Comparison of ENCODE assay signal across 10 mouse cellular contexts in the genomic region with DNA sequence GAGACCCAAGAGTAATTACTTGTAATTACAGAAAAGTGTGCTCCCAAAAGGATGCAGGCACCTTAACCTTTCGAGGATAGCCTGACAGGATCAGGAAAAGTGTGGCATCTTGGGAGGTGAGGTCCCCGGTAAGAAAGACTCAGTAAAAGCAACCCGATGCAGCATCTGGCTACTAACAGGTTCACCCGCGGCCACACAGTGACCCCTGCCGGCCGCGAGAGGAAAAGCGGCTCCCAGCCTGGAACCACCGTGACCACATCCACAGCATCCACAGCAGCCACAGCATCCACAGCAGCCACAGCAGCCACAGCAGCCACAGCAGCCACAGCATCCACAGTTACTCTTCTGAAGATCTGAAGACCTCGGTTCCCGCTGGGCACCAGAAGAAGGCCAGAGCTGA. TPM values are rescaled to one million over a fixed set of nuclear protein-coding genes. Genes with fewer than 3 reads are reported as not detected.
DNase-seq lines count a peak whose midpoint lies in the region; ATAC-seq and TF ChIP-seq lines count a peak whose summit lies in the region.
"Had no signal": no experiment of that assay in that cellular context is flagged by ENCODE, and none has a peak within 500 bp of the region (broad histone marks: within the 10 kb centered on the region; RNA-seq: fewer than 3 reads in every experiment).

No protein-coding gene starts in this region.

- H3K4me3 ChIP-seq in midbrain, embryonic 14.5 days (replicated peaks; ENCODE audit: low read depth, low read length): no peak overlapping the region
- no peak overlapping the region for H3K4me3 ChIP-seq in midbrain, embryonic 16.5 days (ENCODE audit: low read depth, low read length)
- H3K4me3 ChIP-seq in liver, postnatal 0 days (ENCODE audit: low read depth, low read length): no peak overlapping the region
- H3K4me3 ChIP-seq: heart, embryonic 15.5 days; neural tube, embryonic 12.5 days had no signal

- peak; percentile 2 to 26 for DNase-seq in cerebellum, adult 18-20 months
- no peak for DNase-seq in cerebellum, adult 11-12 months
- DNase-seq in midbrain, embryonic 14.5 days: peak; percentile 78
- DNase-seq in cerebellum, adult 8-10 months: peak; percentile 3
- DNase-seq in heart, postnatal 36 days: peak; percentile 44 to 53
- peak; percentile 65 for DNase-seq in liver, postnatal 0 days
- peak; percentile 1 for DNase-seq in skeletal muscle tissue, adult 2 months (ENCODE audit: low read depth, low spot score)

- peak; percentile 84 for TF ChIP-seq CTCF in liver, postnatal 0 days (IDR thresholded peaks at IDR 0.05; ENCODE audit: low read depth)

- no peaks in the 10 kb centered on the region for H3K36me3 ChIP-seq in midbrain, embryonic 14.5 days (ENCODE audit: control insufficient read depth, insufficient read depth, low read length)
- H3K36me3 ChIP-seq in midbrain, embryonic 16.5 days (ENCODE audit: control insufficient read depth, insufficient read depth, low read length): no peaks in the 10 kb centered on the region
- no peaks in the 10 kb centered on the region for H3K36me3 ChIP-seq in liver, postnatal 0 days (replicated peaks; ENCODE audit: insufficient read depth, low read length)
- H3K36me3 ChIP-seq: heart, embryonic 15.5 days; neural tube, embryonic 12.5 days had no signal

- no peak overlapping the region for H3K9ac ChIP-seq in midbrain, embryonic 14.5 days (replicated peaks; ENCODE audit: low read length)
- no peak overlapping the region for H3K9ac ChIP-seq in midbrain, embryonic 16.5 days (ENCODE audit: low read depth, low read length)
- H3K9ac ChIP-seq in liver, postnatal 0 days (replicated peaks): no peak overlapping the region
- H3K9ac ChIP-seq: heart, embryonic 15.5 days; neural tube, embryonic 12.5 days had no signal

- intact Hi-C loops in heart, postnatal 36 days (cut with DNase I): loop anchor here (1.0 to 2.0 kb wide), 2 partner anchors 90 to 142 kb away; no protein-coding TSS in a partner anchor

- H3K27me3 ChIP-seq in midbrain, embryonic 14.5 days (ENCODE audit: control insufficient read depth, insufficient read depth, low read length): 0 out of 2 replicates have a peak, but pooled peaks cover 7% of the 10 kb centered on the region
- peaks cover 29% of the 10 kb centered on the region for H3K27me3 ChIP-seq in midbrain, embryonic 16.5 days (ENCODE audit: control insufficient read depth, insufficient read depth, low read depth, low read length)
- peaks cover 22% of the 10 kb centered on the region for H3K27me3 ChIP-seq in liver, postnatal 0 days (ENCODE audit: insufficient read depth, low read length)

- no peak for TF ChIP-seq EP300 in liver, postnatal 0 days (IDR thresholded peaks at IDR 0.05; ENCODE audit: low read depth)

- no peak overlapping the region for H3K27ac ChIP-seq in midbrain, embryonic 14.5 days (replicated peaks; ENCODE audit: low read depth, low read length)
- no peak overlapping the region for H3K27ac ChIP-seq in midbrain, embryonic 16.5 days (ENCODE audit: low read length)
- H3K27ac ChIP-seq in liver, postnatal 0 days (ENCODE audit: low read depth): no peak overlapping the region
- H3K27ac ChIP-seq: heart, embryonic 15.5 days; neural tube, embryonic 12.5 days had no signal

- WGBS in midbrain, embryonic 14.5 days: 3% methylated on average over 12 of the region's 12 CpGs
- 4% methylated on average over 12 of the region's 12 CpGs for WGBS in midbrain, embryonic 16.5 days
- WGBS in liver, postnatal 0 days (ENCODE audit: insufficient replicate concordance): 1% methylated on average over 12 of the region's 12 CpGs

- ATAC-seq in midbrain, embryonic 14.5 days (ENCODE audit: low FRiP score, low TSS enrichment): no peak
- ATAC-seq in midbrain, embryonic 16.5 days: no peak
- ATAC-seq in liver, postnatal 0 days: no peak

- no peak overlapping the region for H3K4me2 ChIP-seq in midbrain, embryonic 14.5 days (ENCODE audit: low read length)
- no peak overlapping the region for H3K4me2 ChIP-seq in midbrain, embryonic 16.5 days (ENCODE audit: low read length)
- H3K4me2 ChIP-seq in liver, postnatal 0 days (ENCODE audit: low read depth, low read length): no peak overlapping the region
- H3K4me2 ChIP-seq: heart, embryonic 15.5 days; neural tube, embryonic 12.5 days had no signal

- no peaks in the 10 kb centered on the region for H3K4me1 ChIP-seq in midbrain, embryonic 14.5 days (ENCODE audit: control insufficient read depth, insufficient read depth, low read length)
- no peaks in the 10 kb centered on the region for H3K4me1 ChIP-seq in midbrain, embryonic 16.5 days (ENCODE audit: control insufficient read depth, insufficient read depth, low read length)
- no peaks in the 10 kb centered on the region for H3K4me1 ChIP-seq in liver, postnatal 0 days (ENCODE audit: insufficient read depth)
- H3K4me1 ChIP-seq: heart, embryonic 15.5 days; neural tube, embryonic 12.5 days had no signal

- no peaks in the 10 kb centered on the region for H3K9me3 ChIP-seq in midbrain, embryonic 14.5 days (ENCODE audit: control insufficient read depth, low read length)
- no peaks in the 10 kb centered on the region for H3K9me3 ChIP-seq in midbrain, embryonic 16.5 days (replicated peaks; ENCODE audit: control insufficient read depth, low read length, poor library complexity, severe bottlenecking)
- no peaks in the 10 kb centered on the region for H3K9me3 ChIP-seq in liver, postnatal 0 days (ENCODE audit: low read length)
- H3K9me3 ChIP-seq: heart, embryonic 15.5 days; neural tube, embryonic 12.5 days had no signal

RNA-seq across cellular contexts. Expression of a gene that starts 36.4 kb away (rescaled TPM):
- not detected in 2 replicates for polyA plus RNA-seq in midbrain, embryonic 14.5 days (2014; fragmentation: Nextera tagmentation; extraction: Ambion mirVana)
- not detected in 2 replicates for polyA plus RNA-seq in midbrain, embryonic 16.5 days (2015; fragmentation: Nextera tagmentation; extraction: Ambion mirVana)
- not detected for total RNA-seq in heart, postnatal 36 days (2021)
- not detected in 2 replicates for polyA plus RNA-seq in liver, postnatal 0 days (2015; fragmentation: Nextera tagmentation; extraction: Ambion mirVana)

RNA-seq across cellular contexts. Expression of a gene that starts 40.8 kb away (rescaled TPM):
- polyA plus RNA-seq in midbrain, embryonic 14.5 days (2014; fragmentation: Nextera tagmentation; extraction: Ambion mirVana): not detected in 2 replicates
- not detected in 2 replicates for polyA plus RNA-seq in midbrain, embryonic 16.5 days (2015; fragmentation: Nextera tagmentation; extraction: Ambion mirVana)
- total RNA-seq in heart, postnatal 36 days (2021): not detected
- polyA plus RNA-seq in liver, postnatal 0 days (2015; fragmentation: Nextera tagmentation; extraction: Ambion mirVana): not detected in 2 replicates
- polyA plus RNA-seq: heart, embryonic 15.5 days had no signal

RNA-seq across cellular contexts. Expression of a gene that starts 46.8 kb away (rescaled TPM):
- polyA plus RNA-seq in midbrain, embryonic 14.5 days (2014; fragmentation: Nextera tagmentation; extraction: Ambion mirVana): not detected in 2 replicates
- polyA plus RNA-seq in midbrain, embryonic 16.5 days (2015; fragmentation: Nextera tagmentation; extraction: Ambion mirVana): not detected in 2 replicates
- not detected for total RNA-seq in heart, postnatal 36 days (2021)
- polyA plus RNA-seq in liver, postnatal 0 days (2015; fragmentation: Nextera tagmentation; extraction: Ambion mirVana): not detected in 2 replicates
- polyA plus RNA-seq: heart, embryonic 15.5 days had no signal

RNA-seq across cellular contexts. Expression of a gene that starts 51.5 kb away (rescaled TPM):
- not detected in 2 replicates for polyA plus RNA-seq in midbrain, embryonic 14.5 days (2014; fragmentation: Nextera tagmentation; extraction: Ambion mirVana)
- polyA plus RNA-seq in midbrain, embryonic 16.5 days (2015; fragmentation: Nextera tagmentation; extraction: Ambion mirVana): not detected in 2 replicates
- total RNA-seq in heart, postnatal 36 days (2021): not detected
- polyA plus RNA-seq in liver, postnatal 0 days (2015; fragmentation: Nextera tagmentation; extraction: Ambion mirVana): 0.27 and 0.51 TPM in 2 replicates

RNA-seq across cellular contexts. Expression of a gene that starts 57.4 kb away (rescaled TPM):
- polyA plus RNA-seq in midbrain, embryonic 14.5 days (2014; fragmentation: Nextera tagmentation; extraction: Ambion mirVana): not detected in 2 replicates
- polyA plus RNA-seq in midbrain, embryonic 16.5 days (2015; fragmentation: Nextera tagmentation; extraction: Ambion mirVana): not detected in 2 replicates
- total RNA-seq in heart, postnatal 36 days (2021): not detected
- polyA plus RNA-seq in liver, postnatal 0 days (2015; fragmentation: Nextera tagmentation; extraction: Ambion mirVana): not detected in 2 replicates
